ENCODE assay signal across 8 mouse cellular contexts in genomic region chr9:43239712-43240593, GRCm38 (mm10). TPM values are rescaled to one million over a fixed set of nuclear protein-coding genes. Genes with fewer than 3 reads are reported as not detected.
A peak's percentile ranks its signal among the peaks of the same experiment; 100 is the strongest.
DNase-seq lines count a peak whose midpoint lies in the region; ATAC-seq lines count a peak whose summit lies in the region.

Gene Oaf (minus strand): TSS chr9:43239911.

- H3K27ac ChIP-seq in embryonic facial prominence, embryonic 10.5 days (replicated peaks), result peak within 1 kb of the TSS; percentile 91
- peak within 1 kb of the TSS; percentile 93 for H3K27ac ChIP-seq in intestine, embryonic 16.5 days (ENCODE audit: low read length)

- peak within 1 kb of the TSS; percentile 82 for H3K4me3 ChIP-seq in embryonic facial prominence, embryonic 10.5 days
- H3K4me3 ChIP-seq in intestine, embryonic 16.5 days (ENCODE audit: low read length), result peak within 1 kb of the TSS; percentile 79

- peak; percentile 88 for ATAC-seq in intestine, embryonic 16.5 days
- ATAC-seq in megakaryocyte progenitor cell, adult 5-6 weeks (replicated peaks; ENCODE audit: poor library complexity), result peak; percentile 55
- no peak for ATAC-seq in inflammation-experienced regulatory T-cells, adult 6 months

- DNase-seq in adrenal gland, postnatal 25 days, result peak; percentile 81
- peak; percentile 97 for DNase-seq in embryonic facial prominence, embryonic 10.5 days (ENCODE audit: low spot score)
- peak; percentile 84 to 93 for DNase-seq in gastrocnemius, postnatal 4 days (ENCODE audit: low spot score in 2 of 2)
- peak; percentile 54 to 66 for DNase-seq in left cerebral cortex, postnatal 14 days (ENCODE audit: low spot score in 2 of 2)
- DNase-seq in right cerebral cortex, postnatal 25 days, result peak; percentile 59

- WGBS in embryonic facial prominence, embryonic 10.5 days, result under 1% methylated on average over 44 of the region's 44 CpGs
- 1% methylated on average over 44 of the region's 44 CpGs for WGBS in intestine, embryonic 16.5 days

- peaks cover 76% of the 10 kb centered on the region for H3K4me1 ChIP-seq in embryonic facial prominence, embryonic 10.5 days
- H3K4me1 ChIP-seq in intestine, embryonic 16.5 days (ENCODE audit: control insufficient read depth, insufficient read depth, low read length), result peaks cover 33% of the 10 kb centered on the region

- peak within 1 kb of the TSS; percentile 88 for H3K9ac ChIP-seq in intestine, embryonic 16.5 days (ENCODE audit: low read depth, low read length)

- H3K27me3 ChIP-seq in embryonic facial prominence, embryonic 10.5 days (replicated peaks; ENCODE audit: low read depth, poor library complexity, severe bottlenecking), result peaks cover 19% of the 10 kb centered on the region
- H3K27me3 ChIP-seq in intestine, embryonic 16.5 days (replicated peaks; ENCODE audit: control insufficient read depth, insufficient read depth, low read length), result no peaks in the 10 kb centered on the region

- intact Hi-C loops in left cerebral cortex, postnatal 14 days (cut with DNase I), result no loop called here

- H3K9me3 ChIP-seq in embryonic facial prominence, embryonic 10.5 days, result no peaks in the 10 kb centered on the region
- no peaks in the 10 kb centered on the region for H3K9me3 ChIP-seq in intestine, embryonic 16.5 days (ENCODE audit: control insufficient read depth, low read length)

- peaks cover 22% of the 10 kb centered on the region for H3K36me3 ChIP-seq in embryonic facial prominence, embryonic 10.5 days (replicated peaks)
- H3K36me3 ChIP-seq in intestine, embryonic 16.5 days (ENCODE audit: control insufficient read depth, insufficient read depth, low read length), result no peaks in the 10 kb centered on the region

- H3K4me2 ChIP-seq in intestine, embryonic 16.5 days (ENCODE audit: low read depth, low read length), result peak within 1 kb of the TSS; percentile 72

RNA-seq across cellular contexts. Expression of gene Oaf, which starts in this region (rescaled TPM):
- total RNA-seq in adrenal gland, postnatal 25 days (2021), result 7.7 and 16.8 TPM in 2 replicates
- 55.2 and 57.0 TPM in 2 replicates for polyA plus RNA-seq in embryonic facial prominence, embryonic 10.5 days (2016; fragmentation: Nextera tagmentation; extraction: Ambion mirVana)
- 10 to 100 TPM; 45.8 to 50.2 TPM for total RNA-seq in gastrocnemius, postnatal 4 days (2021)
- 11.8 and 44.1 TPM in 2 replicates for polyA plus RNA-seq in intestine, embryonic 16.5 days (2015; fragmentation: Nextera tagmentation; extraction: Ambion mirVana)
- total RNA-seq in left cerebral cortex, postnatal 14 days (2021), result 10 to 100 TPM; 13.6 to 14.2 TPM
- total RNA-seq in megakaryocyte progenitor cell, adult 5-6 weeks (2015), result 19.2 and 20.9 TPM in 2 replicates
- 10.0 and 17.0 TPM in 2 replicates for total RNA-seq in megakaryocyte progenitor cell, adult 5-6 weeks (2017)
- 1 to 10 TPM in 1 of 3 experiments, under 1 TPM in 1, not detected in 1; 0.28 to 1.3 TPM for polyA plus RNA-seq in inflammation-experienced regulatory T-cells, adult 6 months (2017; shearing (Covaris generic))
